1 mouse cellular context compared by ENCODE assay signal in genomic region chr16:90829894-90830685, GRCm38 (mm10).
TF ChIP-seq lines count a peak whose summit lies in the region.

No protein-coding gene starts in this region.

TF ChIP-seq in MEL, 35 proteins besides CTCF, POLR2A, EP300 and RAD21 (continued from another document):
- TF ChIP-seq KAT2A (conservative IDR thresholded peaks at IDR 0.05; ENCODE audit: low read depth, low read length) (no peak), POLR2AphosphoS2 (IDR thresholded peaks at IDR 0.05; ENCODE audit: low read length) (no peak), MEF2A (IDR thresholded peaks at IDR 0.05; ENCODE audit: extremely low read depth, insufficient replicate concordance, low read depth, low read length, poor library complexity, severe bottlenecking) (no peak), ZC3H11A (IDR thresholded peaks at IDR 0.05; ENCODE audit: low read depth, low read length) (peak; percentile 8), MXI1 (IDR thresholded peaks at IDR 0.05; ENCODE audit: low read depth, low read length) (no peak; the same call in 1 of the 2 replicates), ELF1 (IDR thresholded peaks at IDR 0.05; ENCODE audit: low read depth, low read length) (peak; percentile 66), MYB (IDR thresholded peaks at IDR 0.05; ENCODE audit: low read depth, low read length) (no peak), HCFC1 (IDR thresholded peaks at IDR 0.05; ENCODE audit: low read depth, low read length) (no peak; the same call in 1 of the 2 replicates), POLR2AphosphoS5 (IDR thresholded peaks at IDR 0.05; ENCODE audit: borderline replicate concordance, low read depth, low read length) (no peak), ETS1 (IDR thresholded peaks at IDR 0.05; ENCODE audit: low read depth, low read length) (peak; percentile 52), SMC3 (IDR thresholded peaks at IDR 0.05; ENCODE audit: low read depth, low read length) (peak; percentile 47)
